Mouse (Mus musculus) adrenal gland, postnatal 10 days (tissue): ENCODE data around the gene Sema3d. TPM values are rescaled to one million over a fixed set of nuclear protein-coding genes. Genes with fewer than 3 reads are reported as not detected.

ENCODE experiments used
- DNase-seq: peaks from one replicate; pipeline ENCODE4 v3.0.0; 2021; ENCODE audit warnings: mixed read lengths
- long read RNA-seq, 2 experiments: library from polyadenylated mRNA; stranded (forward); transcript quantifications; one replicate each; pipeline ENCODE4 v2.0.0; 2021
- total RNA-seq, 2 experiments: library from RNA; stranded (reverse); gene quantifications; 2 replicates each; pipeline ENCODE4 v1.2.3; 2021

Gene Sema3d
- total RNA-seq: 1 to 10 TPM; 6.4 to 6.6 TPM
- long read RNA-seq, experiment 1, full-length matches to known transcripts: 2 of 2 reads
- long read RNA-seq, experiment 1, partial matches to known transcripts: 0 of 2 reads
- long read RNA-seq, experiment 1, other reads (novel, unspliced or antisense): 0 of 2 reads
- long read RNA-seq, experiment 2: 0 reads

DNA sequence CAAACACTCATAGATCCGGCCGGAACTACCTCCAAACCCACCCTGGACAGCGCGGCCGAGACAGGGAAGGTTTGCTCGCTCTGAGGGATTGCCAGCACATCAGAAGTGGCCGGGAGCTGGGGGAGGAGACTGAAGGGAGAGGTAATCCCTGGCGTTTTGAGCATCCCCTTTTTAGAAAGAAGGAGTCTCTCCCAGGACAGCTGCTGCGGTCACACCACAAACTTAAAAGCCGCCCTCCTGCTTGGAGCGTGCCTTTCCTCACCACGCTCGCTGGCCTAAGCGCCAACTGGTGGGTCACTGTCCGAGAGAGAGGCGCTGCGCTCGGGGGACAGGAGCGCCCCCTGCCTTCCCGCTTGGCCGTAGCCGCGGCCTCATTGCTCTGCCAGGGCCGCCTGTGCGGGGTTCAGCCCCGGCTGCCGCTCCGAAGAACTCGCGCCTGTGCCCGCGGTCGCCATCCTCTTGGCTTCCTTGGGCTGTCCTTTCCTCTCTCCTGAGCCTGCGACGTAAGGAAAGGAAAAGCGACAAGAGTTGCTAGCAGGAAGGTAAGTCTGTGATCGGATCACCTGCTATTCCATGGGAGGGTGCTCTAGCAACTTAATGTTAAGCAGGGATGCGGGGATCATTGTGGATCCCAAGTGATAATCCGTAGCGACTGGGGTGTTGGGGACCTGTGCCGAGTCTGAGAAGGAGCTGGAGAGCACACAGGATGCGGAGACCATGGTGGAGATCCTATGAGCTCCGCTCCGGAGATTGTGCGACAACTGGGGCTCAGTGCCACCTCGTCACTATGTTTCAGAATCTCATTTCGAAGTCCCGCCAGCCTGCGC is at the start of gene Sema3d:
Gene Sema3d, plus strand, starts transcription at position 253 of the 827 bp plus-strand sequence.
- DNase-seq: peak; percentile 86

- no peak for DNase-seq
Measured at GRCm38 (mm10) chr5:12377261-12377660, 5.9 kb upstream of the Sema3d start.

DNA sequence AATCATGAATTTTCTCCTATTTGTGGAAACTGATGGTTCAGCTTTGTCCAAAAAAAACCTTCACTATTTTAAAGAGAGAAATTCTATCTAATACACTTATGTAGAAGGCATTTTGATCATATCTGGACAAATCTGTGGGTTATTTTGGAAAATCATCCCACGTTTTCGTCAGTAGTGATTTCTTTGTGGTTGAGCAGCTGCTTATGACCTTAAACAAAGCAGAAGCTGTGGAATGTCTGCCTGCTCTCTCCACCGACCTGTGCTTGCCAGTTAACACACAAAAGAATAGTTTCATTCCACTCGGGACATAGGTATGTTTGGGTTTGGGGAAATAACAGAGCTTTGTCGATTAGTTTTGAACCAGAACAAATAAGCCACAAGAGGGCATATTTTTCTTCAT is 4.3 kb upstream of the Sema3d start:
- DNase-seq: no peak

DNA sequence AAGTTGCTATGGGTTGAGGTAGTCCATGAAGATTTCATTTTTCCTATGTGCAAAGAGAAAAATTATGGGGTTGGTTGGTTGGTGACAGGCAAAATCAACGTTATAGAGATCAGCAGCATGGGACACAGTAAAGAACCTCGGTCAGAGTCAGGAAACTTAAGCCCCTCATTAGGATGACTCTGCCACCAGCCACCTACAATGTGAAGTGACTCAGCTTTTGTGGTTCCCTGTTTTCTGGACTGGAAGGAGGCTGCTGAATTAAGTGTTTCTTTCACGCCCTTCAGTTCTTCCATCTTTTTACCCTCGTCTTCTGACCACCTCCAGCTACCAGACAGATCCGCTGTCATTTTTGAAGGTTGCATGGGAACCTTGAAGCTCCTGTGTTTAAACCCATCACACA is 1.2 kb upstream of the Sema3d start:
- no peak for DNase-seq

- peak; percentile 9 for DNase-seq
Measured at GRCm38 (mm10) chr5:12383960-12384285, 738 bp downstream of the Sema3d start.

- DNase-seq: no peak
Measured at GRCm38 (mm10) chr5:12392667-12393066, 9.5 kb downstream of the Sema3d start.

DNA sequence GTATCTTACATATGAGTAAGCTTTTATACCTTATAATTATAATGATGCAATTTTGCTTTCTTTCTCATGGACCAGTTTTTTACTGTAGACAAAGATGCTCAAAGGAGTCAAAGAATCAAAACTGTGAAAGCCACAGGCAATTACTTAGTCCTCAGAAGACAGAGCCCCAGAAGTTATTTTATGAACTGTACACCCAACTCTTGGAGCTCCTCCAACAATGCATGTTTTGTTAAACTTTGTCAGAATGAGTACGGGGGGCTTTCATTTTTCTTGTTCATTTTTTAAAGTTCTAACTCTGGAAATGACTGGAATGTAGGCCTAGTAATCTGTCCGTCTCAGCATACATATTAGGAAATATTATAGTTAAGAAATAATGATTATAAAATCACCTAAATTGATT is 16.1 kb downstream of the Sema3d start:
- no peak for DNase-seq

- DNase-seq: no peak
Measured at GRCm38 (mm10) chr5:12404229-12404628, 21.0 kb downstream of the Sema3d start.

- DNase-seq: no peak
Measured at GRCm38 (mm10) chr5:12412595-12412994, 29.4 kb downstream of the Sema3d start.

GRCm38 (mm10) chr5:12423264-12423663 is 40.1 kb downstream of the Sema3d start:
- no peak for DNase-seq

GRCm38 (mm10) chr5:12441737-12442136 is 58.6 kb downstream of the Sema3d start:
- DNase-seq: no peak

DNA sequence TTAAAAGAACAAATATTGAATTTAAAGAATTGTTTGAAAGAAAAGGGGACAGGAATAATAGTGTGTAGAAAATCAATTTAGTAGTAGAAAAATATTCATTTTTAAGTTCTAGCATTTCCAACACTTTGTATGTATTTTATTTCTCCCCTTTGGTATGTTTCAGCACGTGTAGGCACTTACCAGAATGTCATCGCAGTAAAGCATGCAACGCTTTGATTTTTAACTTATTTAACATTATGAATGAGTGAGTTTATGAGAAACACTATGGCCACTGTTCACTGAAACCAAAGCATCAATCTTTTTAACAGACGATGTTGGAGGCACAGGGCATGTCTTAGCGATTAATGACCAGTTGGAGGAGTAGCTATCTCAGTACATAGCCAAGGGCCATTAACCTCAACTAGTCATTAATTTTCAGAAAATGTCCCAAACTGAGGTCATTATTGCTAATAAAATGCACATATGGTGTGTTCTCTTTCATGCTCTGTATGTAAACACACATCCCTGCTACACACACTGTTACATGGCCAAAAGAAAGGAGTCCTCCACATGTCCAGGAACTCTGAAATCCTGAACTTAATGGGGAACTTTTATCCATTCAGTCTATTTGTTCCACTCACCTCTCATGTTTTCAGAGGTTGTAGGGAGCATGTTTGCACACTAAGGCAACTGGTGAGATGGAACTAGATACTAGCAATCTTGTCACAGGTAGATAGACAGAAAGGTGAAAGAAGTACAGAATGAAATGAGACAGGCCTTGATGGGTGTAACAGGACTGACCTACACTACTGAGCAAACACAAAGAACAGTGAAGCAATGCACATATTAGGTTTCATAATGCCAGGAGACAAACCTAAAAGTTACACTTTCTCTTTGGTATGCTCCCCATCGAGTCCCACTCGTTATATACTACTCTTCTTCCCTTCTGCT is 59.3 kb downstream of the Sema3d start:
- DNase-seq: no peak

GRCm38 (mm10) chr5:12451089-12451488 is 67.9 kb downstream of the Sema3d start:
- DNase-seq: no peak

DNA sequence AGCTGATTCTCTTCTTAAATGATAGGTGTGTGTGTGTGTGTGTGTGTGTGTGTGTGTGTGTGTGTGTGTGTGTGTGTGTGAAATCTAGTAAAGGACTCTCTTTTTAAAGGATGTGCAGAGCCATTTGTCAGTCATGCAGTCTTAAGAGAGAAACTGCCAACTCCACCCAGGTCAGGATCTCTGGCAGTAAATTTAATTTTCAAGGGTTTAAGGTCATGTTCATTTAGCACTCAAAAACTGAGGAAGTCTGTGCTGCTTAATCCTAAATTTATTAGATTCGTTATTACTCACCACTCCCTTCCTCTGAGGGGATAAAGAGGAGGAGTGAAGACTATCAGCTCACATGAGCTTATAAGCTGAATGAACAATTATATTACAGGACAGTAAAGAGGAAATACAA is 71.8 kb downstream of the Sema3d start:
- DNase-seq: no peak

GRCm38 (mm10) chr5:12457509-12457908 is 74.3 kb downstream of the Sema3d start:
- no peak for DNase-seq

DNA sequence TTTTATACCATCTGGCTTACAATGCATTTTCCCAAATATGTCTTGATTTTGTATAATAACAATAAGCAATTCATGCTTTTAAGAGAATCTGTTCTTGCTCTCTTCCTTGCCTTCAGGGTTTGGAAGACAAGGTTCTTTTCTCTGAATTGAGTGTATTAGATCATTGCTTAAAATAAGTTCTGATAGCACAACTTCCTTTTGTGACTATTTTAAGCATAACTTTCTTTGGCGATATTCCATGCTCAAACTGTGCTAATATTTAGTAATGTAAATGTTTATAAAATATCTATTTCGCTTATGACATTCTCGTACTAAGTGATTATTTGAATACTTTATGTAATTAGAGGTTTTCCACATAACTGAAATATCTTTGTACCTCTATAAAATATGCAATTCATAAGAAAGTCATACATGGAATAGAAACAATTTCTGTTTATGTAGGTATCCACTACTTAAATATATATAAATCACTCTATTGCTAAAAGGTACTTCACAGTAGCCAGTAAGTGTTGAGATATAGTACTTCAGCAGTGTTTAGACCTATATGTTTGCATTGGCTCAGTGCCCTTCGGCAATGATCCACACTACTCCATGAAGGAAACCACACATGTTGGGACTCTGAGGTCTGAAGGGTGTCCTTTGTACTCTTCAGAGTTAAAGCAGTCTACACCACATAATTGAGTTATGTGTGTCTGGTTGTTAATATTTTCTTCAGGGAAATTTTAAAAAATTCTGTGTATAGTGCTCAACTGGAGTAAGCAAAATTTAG is 84.6 kb downstream of the Sema3d start:
- DNase-seq: no peak

GRCm38 (mm10) chr5:12474904-12475638 is 91.9 kb downstream of the Sema3d start:
- no peak for DNase-seq

DNA sequence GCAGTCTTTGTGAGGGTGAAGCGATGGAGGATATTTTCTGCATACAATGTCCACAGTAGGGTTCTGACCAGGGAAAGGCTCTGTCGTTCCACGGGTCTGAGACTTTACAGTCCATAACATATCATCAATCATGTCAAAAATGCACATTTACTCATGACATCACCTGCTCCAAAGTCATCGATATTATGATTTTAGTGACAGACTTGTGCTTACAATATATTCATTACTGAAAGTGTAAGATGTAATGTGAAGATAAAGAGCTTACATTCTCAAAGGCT is 92.4 kb downstream of the Sema3d start:
- no peak for DNase-seq

DNA sequence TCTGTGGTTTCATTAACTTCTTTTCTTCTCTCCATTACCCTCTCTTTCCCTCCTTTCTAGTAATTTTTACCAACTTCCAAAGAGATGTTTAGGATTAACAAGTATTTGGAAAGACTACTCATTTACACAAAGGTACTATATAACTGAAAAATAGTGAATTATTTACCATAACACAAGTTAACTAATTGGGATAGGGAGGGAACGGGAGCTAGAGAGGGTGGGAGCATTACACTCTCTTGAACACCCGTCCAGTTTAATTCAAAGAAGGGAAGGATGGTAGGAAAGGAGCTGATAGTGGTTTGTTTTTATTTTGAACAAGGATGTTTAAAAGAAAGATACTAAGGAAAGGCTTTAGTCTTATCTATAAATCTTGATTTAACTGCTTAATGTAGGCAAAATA is 104.7 kb downstream of the Sema3d start:
- no peak for DNase-seq

GRCm38 (mm10) chr5:12491704-12492103 is 108.5 kb downstream of the Sema3d start:
- no peak for DNase-seq

DNA sequence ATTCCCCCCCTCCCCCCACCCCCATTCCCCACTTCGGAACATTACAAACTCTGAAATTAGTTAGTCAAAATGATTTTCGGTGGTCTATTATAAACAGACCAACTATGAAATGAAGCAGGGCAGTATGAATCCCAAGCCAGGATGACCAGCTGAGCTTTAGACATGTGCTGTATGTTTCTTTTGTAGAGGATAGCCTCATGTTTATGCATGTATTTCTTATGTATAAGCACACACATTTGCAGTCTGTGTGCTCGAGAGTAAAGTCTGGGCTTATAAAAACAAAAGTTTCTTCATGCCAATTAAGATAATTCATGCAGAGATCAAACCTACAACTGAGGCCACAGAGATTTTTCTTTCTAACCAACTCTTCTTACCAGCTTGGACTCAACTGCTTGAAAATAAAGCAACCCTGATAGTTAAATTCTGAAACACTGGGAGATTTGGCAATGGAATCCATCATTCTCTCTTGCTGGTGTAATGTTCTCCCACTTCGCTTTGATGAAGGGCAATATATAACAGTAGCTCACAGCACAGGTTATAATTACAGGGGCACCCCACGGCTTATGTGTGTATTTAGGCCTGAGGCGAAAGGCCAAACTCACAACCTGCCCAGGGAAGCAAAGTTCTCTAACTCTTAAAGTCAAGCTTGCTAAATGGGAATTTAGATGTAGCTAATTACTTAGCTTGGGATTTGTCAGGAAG is 115.2 kb downstream of the Sema3d start:
- DNase-seq: no peak
